ENCODE assay signal across 8 mouse cellular contexts in the genomic region with DNA sequence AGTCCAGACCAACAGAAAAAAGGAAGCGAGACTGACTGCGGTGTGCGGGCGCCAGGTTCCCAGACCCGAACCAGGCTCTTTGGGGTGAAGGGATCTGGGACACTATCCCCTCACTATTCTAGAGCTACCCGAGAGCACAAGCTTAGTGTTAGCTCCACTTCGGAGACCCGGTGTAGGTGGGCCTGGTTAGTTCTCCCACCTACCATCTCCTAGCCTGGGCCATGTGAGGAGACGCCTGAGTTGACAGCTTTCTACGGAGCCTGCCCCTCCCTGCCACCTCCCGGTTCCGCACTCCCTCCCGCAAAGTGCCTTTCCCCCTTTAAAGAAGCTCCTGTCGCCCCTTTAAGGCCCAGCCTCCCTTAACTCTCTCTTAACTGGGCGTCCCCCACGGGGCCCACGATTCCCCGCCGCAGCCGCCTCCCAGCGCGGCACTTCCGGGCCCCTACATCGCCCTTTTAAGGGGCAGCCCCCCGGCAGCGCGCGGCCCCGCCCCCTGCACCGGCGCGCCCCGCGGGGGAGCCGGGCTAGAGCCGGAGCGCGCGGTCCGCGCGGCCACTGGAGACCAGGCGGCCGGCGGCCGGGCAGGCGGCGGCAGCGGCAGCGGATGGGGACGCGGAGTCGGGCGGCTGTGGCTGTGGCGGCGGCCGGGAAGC. TPM values are rescaled to one million over a fixed set of nuclear protein-coding genes. Genes with fewer than 3 reads are reported as not detected.
DNase-seq lines count a peak whose midpoint lies in the region; ATAC-seq and TF ChIP-seq lines count a peak whose summit lies in the region.

A gene (plus strand): TSS at position 527 of the 653 bp plus-strand sequence.

- H3K27ac ChIP-seq in embryonic facial prominence, embryonic 12.5 days = 0 out of 2 replicates have a peak within 1 kb of the TSS, but pooled peaks have one; percentile 23
- H3K27ac ChIP-seq in limb, embryonic 13.5 days = no peak within 1 kb of the TSS; the same call in 1 of the 2 replicates
- peak within 1 kb of the TSS; percentile 78 for H3K27ac ChIP-seq in midbrain, embryonic 15.5 days
- H3K27ac ChIP-seq in spleen, adult 2 months (ENCODE audit: insufficient read depth, low read length) = peak within 1 kb of the TSS; percentile 33; the same call in 1 of the 2 replicates

- peak within 1 kb of the TSS; percentile 84 for H3K9ac ChIP-seq in embryonic facial prominence, embryonic 12.5 days
- peak within 1 kb of the TSS; percentile 90 for H3K9ac ChIP-seq in limb, embryonic 13.5 days
- H3K9ac ChIP-seq in midbrain, embryonic 15.5 days = peak within 1 kb of the TSS; percentile 91

- peak within 1 kb of the TSS; percentile 89 for H3K4me3 ChIP-seq in embryonic facial prominence, embryonic 12.5 days
- H3K4me3 ChIP-seq in limb, embryonic 13.5 days = peak within 1 kb of the TSS; percentile 85
- peak within 1 kb of the TSS; percentile 94 for H3K4me3 ChIP-seq in midbrain, embryonic 15.5 days
- peak within 1 kb of the TSS; percentile 95 for H3K4me3 ChIP-seq in spleen, adult 2 months (ENCODE audit: extremely low read depth, insufficient read depth, insufficient read length)

- peak; percentile 15; the same call in 1 of the 2 replicates for TF ChIP-seq POLR2A in spleen, adult 2 months (IDR thresholded peaks at IDR 0.05; ENCODE audit: low read depth, low read length)

- no peak for TF ChIP-seq CTCF in spleen, adult 2 months (IDR thresholded peaks at IDR 0.05; ENCODE audit: extremely low read depth, insufficient read depth, insufficient read length, insufficient replicate concordance)

- peak; percentile 79 for DNase-seq in 3T3-L1 (ENCODE audit: low read depth, low spot score)
- peak; percentile 96 to 97 for DNase-seq in adrenal gland, postnatal 36 days
- peak; percentile 92 to 97 for DNase-seq in heart, adult 18-20 months
- DNase-seq in kidney, adult 18-20 months = peak; percentile 90
- DNase-seq in spleen, adult 2 months (ENCODE audit: low read depth in 1 of 2, low spot score in 2 of 2) = peak; percentile 57 to 92

- no peaks in the 10 kb centered on the region for H3K9me3 ChIP-seq in embryonic facial prominence, embryonic 12.5 days
- no peaks in the 10 kb centered on the region for H3K9me3 ChIP-seq in limb, embryonic 13.5 days
- no peaks in the 10 kb centered on the region for H3K9me3 ChIP-seq in midbrain, embryonic 15.5 days

- peak within 1 kb of the TSS; percentile 97 for H3K4me2 ChIP-seq in embryonic facial prominence, embryonic 12.5 days (replicated peaks)
- H3K4me2 ChIP-seq in limb, embryonic 13.5 days (replicated peaks) = peak within 1 kb of the TSS; percentile 97
- H3K4me2 ChIP-seq in midbrain, embryonic 15.5 days = peak within 1 kb of the TSS; percentile 77

- ATAC-seq in embryonic facial prominence, embryonic 12.5 days (ENCODE audit: insufficient number of reproducible peaks, insufficient read depth, low FRiP score, low TSS enrichment) = peak; percentile 87
- ATAC-seq in limb, embryonic 13.5 days (ENCODE audit: low FRiP score, low read depth) = peak; percentile 90
- peak; percentile 91 for ATAC-seq in midbrain, embryonic 15.5 days (replicated peaks)

- under 1% methylated on average over 55 of the region's 57 CpGs for WGBS in embryonic facial prominence, embryonic 12.5 days
- WGBS in limb, embryonic 13.5 days = under 1% methylated on average over 54 of the region's 57 CpGs
- WGBS in midbrain, embryonic 15.5 days = under 1% methylated on average over 38 of the region's 57 CpGs
- WGBS in spleen, adult 2 months = 13% methylated on average over 56 of the region's 57 CpGs

- peaks cover 26% of the 10 kb centered on the region for H3K27me3 ChIP-seq in embryonic facial prominence, embryonic 12.5 days
- H3K27me3 ChIP-seq in limb, embryonic 13.5 days = peaks cover 26% of the 10 kb centered on the region
- peaks cover 8% of the 10 kb centered on the region; the same call in 1 of the 2 replicates for H3K27me3 ChIP-seq in midbrain, embryonic 15.5 days (replicated peaks)
- no peaks in the 10 kb centered on the region for H3K27me3 ChIP-seq in spleen, adult 2 months (ENCODE audit: control insufficient read depth, insufficient read depth, low read length)

- H3K4me1 ChIP-seq in embryonic facial prominence, embryonic 12.5 days = peaks cover 26% of the 10 kb centered on the region
- peaks cover 49% of the 10 kb centered on the region for H3K4me1 ChIP-seq in limb, embryonic 13.5 days
- peaks cover 51% of the 10 kb centered on the region for H3K4me1 ChIP-seq in midbrain, embryonic 15.5 days
- H3K4me1 ChIP-seq in spleen, adult 2 months (ENCODE audit: control insufficient read depth, insufficient read depth, insufficient read length) = peaks cover 13% of the 10 kb centered on the region

- H3K36me3 ChIP-seq in embryonic facial prominence, embryonic 12.5 days = no peaks in the 10 kb centered on the region
- H3K36me3 ChIP-seq in limb, embryonic 13.5 days = no peaks in the 10 kb centered on the region
- no peaks in the 10 kb centered on the region for H3K36me3 ChIP-seq in midbrain, embryonic 15.5 days (replicated peaks)
- no peaks in the 10 kb centered on the region; the same call in 1 of the 2 replicates for H3K36me3 ChIP-seq in spleen, adult 2 months (ENCODE audit: control insufficient read depth, insufficient read depth, low read length)

RNA-seq across cellular contexts. Expression of the gene that starts here (rescaled TPM):
- 10 to 100 TPM; 35.5 to 40.5 TPM for total RNA-seq in adrenal gland, postnatal 36 days (2021)
- 16.5 and 17.9 TPM in 2 replicates for polyA plus RNA-seq in embryonic facial prominence, embryonic 12.5 days (2016; fragmentation: Nextera tagmentation; extraction: Ambion mirVana)
- 10 to 100 TPM; 31.3 to 35.1 TPM for total RNA-seq in heart, adult 18-20 months (2021)
- 19.4 and 21.1 TPM in 2 replicates for polyA plus RNA-seq in limb, embryonic 13.5 days (2015; fragmentation: Nextera tagmentation; extraction: Ambion mirVana)
- polyA plus RNA-seq in midbrain, embryonic 15.5 days (2015; fragmentation: Nextera tagmentation; extraction: Ambion mirVana) = 20.5 and 21.6 TPM in 2 replicates
- polyA plus RNA-seq in spleen, adult 2 months (2012; rRNA removed) = 8.7 and 12.1 TPM in 2 replicates
